Mouse (Mus musculus) midbrain, embryonic 13.5 days (tissue): Measurements from ENCODE around the gene Zfp541. TPM values are rescaled to one million over a fixed set of nuclear protein-coding genes. Genes with fewer than 3 reads are reported as not detected.

Source experiments
- ATAC-seq: fragments of 200-750 bp; cut with Nextera tagmentation; 2 replicates; pipeline ENCODE4 v1.8.0; 2017; ENCODE audit warnings: mild to moderate bottlenecking, moderate TSS enrichment, moderate library complexity
- H3K27ac ChIP-seq: fragments of 300-500 bp; sonication (generic); 2 replicates; pipeline ENCODE4 v1.5.1; 2015; ENCODE audit warnings: inconsistent platforms, mild to moderate bottlenecking, moderate library complexity
- H3K27me3 ChIP-seq: fragments of 300-500 bp; sonication (generic); 2 replicates; pipeline ENCODE4 v1.6.1; 2015; ENCODE audit warnings: mild to moderate bottlenecking, inconsistent platforms
- H3K36me3 ChIP-seq: fragments of 300-500 bp; sonication (generic); 2 replicates; pipeline ENCODE4 v1.6.1; 2015; ENCODE audit warnings: mild to moderate bottlenecking, inconsistent platforms
- H3K4me1 ChIP-seq: fragments of 300-500 bp; sonication (generic); replicated peaks from 2 replicates; pipeline ENCODE4 v1.6.1; 2015; ENCODE audit warnings: inconsistent platforms
- H3K4me2 ChIP-seq: fragments of 300-500 bp; sonication (generic); replicated peaks from 2 replicates; pipeline ENCODE4 v1.6.1; 2015; ENCODE audit warnings: moderate library complexity, mild to moderate bottlenecking, inconsistent platforms
- H3K4me3 ChIP-seq: fragments of 300-500 bp; sonication (generic); replicated peaks from 2 replicates; pipeline ENCODE4 v1.5.1; 2015; ENCODE audit warnings: mild to moderate bottlenecking, inconsistent platforms
- H3K9ac ChIP-seq: fragments of 300-500 bp; sonication (generic); replicated peaks from 2 replicates; pipeline ENCODE4 v1.6.1; 2015; ENCODE audit warnings: mild to moderate bottlenecking, inconsistent platforms
- H3K9me3 ChIP-seq: fragments of 300-500 bp; sonication (generic); 2 replicates; pipeline ENCODE4 v1.6.1; 2016; ENCODE audit warnings: mild to moderate bottlenecking, inconsistent platforms
- WGBS: fragments of 180-500 bp; shearing (Covaris S2); methylation state at CpG from one replicate; pipeline ENCODE4 v1.1.7; 2015; 5-methylcytosine and 5-hydroxymethylcytosine counted together
- polyA plus RNA-seq: library from polyadenylated mRNA; unstranded; fragments of >200 nt; fragmentation: Nextera tagmentation; extraction: Ambion mirVana; gene quantifications from 2 replicates; pipeline ENCODE4 v1.2.1, GENCODE M21; 2015

Zfp541 gene
- polyA plus RNA-seq, 1 experiment from 2014 or later = not detected

DNA sequence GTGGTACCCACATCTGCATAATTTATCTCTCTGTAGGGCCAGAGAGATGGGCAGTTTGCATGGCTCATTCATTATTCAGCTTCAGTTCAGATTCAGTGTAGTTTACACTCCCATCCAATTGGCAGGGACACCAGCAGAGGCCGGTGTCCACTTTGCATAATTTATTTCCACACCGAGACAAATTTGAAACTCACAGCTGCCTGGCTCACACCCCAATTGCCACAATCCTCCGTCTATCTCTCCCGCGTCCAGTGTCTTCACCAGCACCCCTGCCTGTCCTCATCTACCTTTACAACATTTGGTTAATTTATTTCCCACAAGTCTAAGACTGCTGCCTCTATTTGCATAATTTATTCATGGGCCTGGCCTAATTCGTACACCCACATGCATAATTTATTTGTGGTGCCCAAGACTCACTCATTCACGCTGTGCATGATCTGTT lies 73.4 kb downstream of the Zfp541 start:
- peak; percentile 65 for ATAC-seq
- 19% methylated on average over 7 of the region's 7 CpGs for WGBS
- Histone ChIP-seq H3K36me3 (peaks cover 6% of the 10 kb centered on the region), H3K27me3 (no peaks in the 10 kb centered on the region), H3K9me3 (no peaks in the 10 kb centered on the region), H3K4me3 (peak overlapping the region; percentile 16; the same call in 1 of the 2 replicates), H3K4me2 (peak overlapping the region; percentile 34), H3K4me1 (peaks cover 63% of the 10 kb centered on the region), H3K9ac (no peak overlapping the region), H3K27ac (peak overlapping the region; percentile 57)

Other genes starting within 250 kb of the Zfp541 start
- not detected in 2 replicates for gene Obox6, start 222.1 kb upstream of the Zfp541 start, polyA plus RNA-seq
- gene Crx, start 181.8 kb upstream of the Zfp541 start, polyA plus RNA-seq = 0.10 and 0.43 TPM in 2 replicates
- 0.34 and 0.81 TPM in 2 replicates for gene Crxos, start 179.2 kb upstream of the Zfp541 start, polyA plus RNA-seq
- gene Selenow, start 139.4 kb upstream of the Zfp541 start, polyA plus RNA-seq = 1,286 and 1,320 TPM in 2 replicates
- 140 and 151 TPM in 2 replicates for gene Nop53, start 115.7 kb upstream of the Zfp541 start, polyA plus RNA-seq
- gene Ehd2, start 94.2 kb upstream of the Zfp541 start, polyA plus RNA-seq = 3.3 and 4.7 TPM in 2 replicates
- 7.9 and 10.2 TPM in 2 replicates for gene Bicra, start 13.9 kb upstream of the Zfp541 start, polyA plus RNA-seq
- 196 and 203 TPM in 2 replicates for gene Napa, start 36.6 kb downstream of the Zfp541 start, polyA plus RNA-seq
- 39.6 and 41.2 TPM in 2 replicates for gene Kptn, start 58.1 kb downstream of the Zfp541 start, polyA plus RNA-seq
- 0.66 and 1.1 TPM in 2 replicates for gene Slc8a2, start 68.0 kb downstream of the Zfp541 start, polyA plus RNA-seq
- 158 and 160 TPM in 2 replicates for gene Meis3, start 113.3 kb downstream of the Zfp541 start, polyA plus RNA-seq
- 15.6 and 16.8 TPM in 2 replicates for gene Dhx34, start 160.2 kb downstream of the Zfp541 start, polyA plus RNA-seq
- 0.05 TPM in 1 of 2 replicates, not detected in the other for gene C5ar2, start 182.3 kb downstream of the Zfp541 start, polyA plus RNA-seq
- gene C5ar1, start 197.7 kb downstream of the Zfp541 start, polyA plus RNA-seq = 1.0 and 1.5 TPM in 2 replicates
- 22.3 and 27.3 TPM in 2 replicates for gene Inafm1, start 211.8 kb downstream of the Zfp541 start, polyA plus RNA-seq
- gene Ccdc9, start 225.0 kb downstream of the Zfp541 start, polyA plus RNA-seq = 22.5 and 39.4 TPM in 2 replicates
- 23.1 and 25.5 TPM in 2 replicates for gene Bbc3, start 246.6 kb downstream of the Zfp541 start, polyA plus RNA-seq